Mouse (Mus musculus): ENCODE measurements at regions not wholly inside any gene's neighbourhood (a gene's known extent, or its start where the extent isn't known, plus 50 kb on each side); places are given as distances from the start of the nearest gene placed in this dataset.

GRCm38 (mm10) chr1:129208406-129208805, 64.7 kb upstream of the Thsd7b start:
- TF ChIP-seq EP300 (IDR thresholded peaks at IDR 0.05; ENCODE audit: low read length) (no peak), NELFE (IDR thresholded peaks at IDR 0.05; ENCODE audit: low read depth, low read length) (no peak)

Data from CH12.LX (cell line).